Comparison of ENCODE assay signal across 8 mouse cellular contexts in the genomic region with DNA sequence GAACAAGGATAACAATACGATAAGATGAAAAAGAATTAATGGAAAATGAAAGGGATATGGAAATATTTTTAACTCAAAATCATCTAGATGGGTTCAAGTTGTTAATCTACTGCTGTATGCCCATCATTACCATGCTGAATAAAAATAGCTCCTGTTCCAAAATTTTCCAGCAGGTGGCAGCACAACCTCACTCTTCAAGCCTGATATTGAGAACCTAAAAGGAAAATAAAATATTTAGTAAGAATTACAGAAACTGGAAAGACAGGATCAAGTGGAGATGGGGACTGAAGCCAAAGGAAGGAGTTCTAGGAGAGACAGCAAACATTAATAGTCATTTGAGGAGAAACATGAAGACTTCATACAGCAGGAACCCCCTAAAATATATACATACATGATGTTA.
DNase-seq lines count a peak whose midpoint lies in the region; ATAC-seq and TF ChIP-seq lines count a peak whose summit lies in the region.

No protein-coding gene starts in this region.

- no peaks in the 10 kb centered on the region for H3K4me1 ChIP-seq in kidney, embryonic 14.5 days (ENCODE audit: control insufficient read depth, insufficient read depth, low read length)
- H3K4me1 ChIP-seq in liver, embryonic 14.5 days (replicated peaks; ENCODE audit: control insufficient read depth in 2 of 2, insufficient read depth in 2 of 2, low read length in 1 of 2), result no peaks in the 10 kb centered on the region

- H3K9me3 ChIP-seq in kidney, embryonic 14.5 days (ENCODE audit: control insufficient read depth, low read length), result no peaks in the 10 kb centered on the region
- H3K9me3 ChIP-seq in liver, embryonic 14.5 days (ENCODE audit: control insufficient read depth, low read length), result no peaks in the 10 kb centered on the region

- no peak for TF ChIP-seq EP300 in liver, embryonic 14.5 days (IDR thresholded peaks at IDR 0.05; ENCODE audit: low read depth)

- TF ChIP-seq CTCF in liver, embryonic 14.5 days (IDR thresholded peaks at IDR 0.05; ENCODE audit: low read depth), result peak; percentile 40; the same call in 1 of the 2 replicates

- H3K9ac ChIP-seq in kidney, embryonic 14.5 days (ENCODE audit: low read depth, low read length), result no peak overlapping the region
- no peak overlapping the region for H3K9ac ChIP-seq in liver, embryonic 14.5 days (replicated peaks)

- peak; percentile 7 for DNase-seq in kidney, adult 18-20 months
- no peak for DNase-seq in kidney, adult 11 months
- DNase-seq in adrenal gland, postnatal 36 days, result peak; percentile 3 to 7
- DNase-seq in embryo, embryonic 9.5 days (ENCODE audit: extremely low spot score), result peak; percentile 58
- DNase-seq in liver, embryonic 14.5 days (ENCODE audit: low read depth in 3 of 3, low spot score in 3 of 3), result no peak
- DNase-seq in right cerebral cortex, postnatal 10 days (ENCODE audit: low spot score in 2 of 2), result peak; percentile 46 to 70
- DNase-seq in thymus, postnatal 10 days (ENCODE audit: low spot score in 2 of 2), result no peak

- H3K4me3 ChIP-seq in kidney, embryonic 14.5 days (ENCODE audit: low read length), result no peak overlapping the region
- H3K4me3 ChIP-seq in liver, embryonic 14.5 days (ENCODE audit: insufficient read depth in 1 of 2, low read depth in 2 of 2, low read length in 2 of 2), result no peak overlapping the region

- 13% methylated on average over 1 of the region's 1 CpGs for WGBS in kidney, embryonic 14.5 days
- WGBS in liver, embryonic 14.5 days (ENCODE audit: insufficient replicate concordance), result 13% methylated on average over 1 of the region's 1 CpGs

- no peaks in the 10 kb centered on the region for H3K36me3 ChIP-seq in kidney, embryonic 14.5 days (ENCODE audit: control insufficient read depth, insufficient read depth, low read length)
- H3K36me3 ChIP-seq in liver, embryonic 14.5 days (replicated peaks; ENCODE audit: control insufficient read depth, insufficient read depth, low read depth), result no peaks in the 10 kb centered on the region

- no peak overlapping the region for H3K27ac ChIP-seq in kidney, embryonic 14.5 days (ENCODE audit: low read depth, low read length)
- no peak overlapping the region for H3K27ac ChIP-seq in liver, embryonic 14.5 days

- H3K4me2 ChIP-seq in kidney, embryonic 14.5 days (replicated peaks; ENCODE audit: low read depth, low read length), result no peak overlapping the region
- no peak overlapping the region for H3K4me2 ChIP-seq in liver, embryonic 14.5 days (ENCODE audit: low read depth)

- ATAC-seq in kidney, embryonic 14.5 days (ENCODE audit: low FRiP score, low TSS enrichment), result 0 out of 2 replicates have a peak, but pooled peaks have one; percentile 49
- ATAC-seq in liver, embryonic 14.5 days (ENCODE audit: insufficient read depth), result no peak

- no peaks in the 10 kb centered on the region for H3K27me3 ChIP-seq in kidney, embryonic 14.5 days (ENCODE audit: control insufficient read depth, insufficient read depth, low read length)
- H3K27me3 ChIP-seq in liver, embryonic 14.5 days (ENCODE audit: control insufficient read depth, insufficient read depth, low read length), result no peaks in the 10 kb centered on the region

Comparison
In these comparisons a context has a peak if more than half of its experiments do, and no peak if none do; other contexts are left out.
1. DNase-seq: peak in kidney, adult 18-20 months (single experiment), adrenal gland, postnatal 36 days (2 of 2), embryo, embryonic 9.5 days (single experiment) and right cerebral cortex, postnatal 10 days (2 of 2); none in kidney, adult 11 months (single experiment), liver, embryonic 14.5 days (0 of 3) and thymus, postnatal 10 days (0 of 2).